Mouse (Mus musculus) cerebellum, adult 2 months (tissue): ENCODE measurements around the gene Tm9sf1.

Experiments
- CTCF ChIP-seq: fragments of 200-500 bp; IDR thresholded peaks from 2 replicates; pipeline ENCODE4 v1.5.1; 2011; ENCODE audit warnings: low read depth, mild to moderate bottlenecking, control low read depth, low read length, moderate library complexity, borderline replicate concordance; ENCODE audit not compliant: insufficient read depth
- POLR2A ChIP-seq: fragments of 200-500 bp; IDR thresholded peaks from 2 replicates; pipeline ENCODE4 v1.6.1; 2011; ENCODE audit warnings: low read length, control low read depth, borderline replicate concordance; ENCODE audit not compliant: insufficient read depth

DNA sequence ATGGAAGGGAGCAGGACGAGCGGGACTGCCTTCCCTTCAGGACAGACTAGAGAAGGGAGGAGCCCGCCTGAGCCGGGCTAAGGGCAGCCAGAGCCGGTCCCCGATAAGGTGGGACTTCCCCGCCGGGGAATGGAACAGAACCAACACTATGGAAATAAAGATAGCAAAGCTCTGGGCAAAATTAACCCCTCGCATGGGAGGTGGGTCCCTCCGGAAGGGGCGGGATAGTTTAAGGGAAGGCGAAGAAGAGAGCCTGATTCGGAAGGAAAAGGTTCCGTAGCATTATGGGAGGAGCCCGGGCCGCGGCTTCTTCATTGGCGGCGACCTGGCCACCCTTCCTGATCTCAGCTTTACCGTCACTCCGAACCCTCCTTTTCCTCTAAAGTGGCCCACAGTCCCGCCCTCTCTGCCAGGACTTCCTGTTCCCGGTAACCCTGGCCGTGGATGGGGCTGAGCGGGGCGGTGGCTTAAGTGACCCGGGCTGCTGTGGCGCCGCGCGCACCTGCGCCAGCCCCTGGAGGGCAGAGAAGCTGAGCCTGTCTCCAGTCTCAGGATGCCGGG, 52.2 kb downstream of the Tm9sf1 start, which contains the start of gene Rnf31:
- TF ChIP-seq CTCF (no peak), POLR2A (peak; percentile 72)
